Mouse (Mus musculus) right cerebral cortex, postnatal 4 days (tissue): ENCODE measurements around the gene Bod1l.

Experiments
- DNase-seq: peaks from one replicate; pipeline ENCODE4 v3.0.0-alpha.2; 2022

Gene Bod1l

DNA sequence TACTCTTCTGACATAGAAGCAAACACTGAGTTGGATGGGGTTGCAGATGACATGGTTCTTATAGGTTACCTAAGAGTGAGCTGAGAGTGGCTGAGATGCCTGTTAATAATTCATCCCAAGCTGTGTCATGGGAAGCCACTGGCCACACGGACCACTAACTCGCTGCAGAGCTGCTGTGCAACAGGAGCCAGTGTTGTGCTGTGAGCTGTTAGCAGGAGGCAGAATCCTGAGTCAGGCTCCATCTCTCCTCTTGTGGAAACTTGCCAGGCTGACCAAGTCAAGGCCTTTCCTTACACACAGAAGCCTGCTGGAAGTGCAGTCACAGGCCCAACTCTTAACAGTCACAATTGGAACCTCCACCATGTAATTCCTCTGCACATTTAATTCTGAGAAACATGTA is 53.6 kb downstream of the Bod1l start:
- DNase-seq, result no peak

DNA sequence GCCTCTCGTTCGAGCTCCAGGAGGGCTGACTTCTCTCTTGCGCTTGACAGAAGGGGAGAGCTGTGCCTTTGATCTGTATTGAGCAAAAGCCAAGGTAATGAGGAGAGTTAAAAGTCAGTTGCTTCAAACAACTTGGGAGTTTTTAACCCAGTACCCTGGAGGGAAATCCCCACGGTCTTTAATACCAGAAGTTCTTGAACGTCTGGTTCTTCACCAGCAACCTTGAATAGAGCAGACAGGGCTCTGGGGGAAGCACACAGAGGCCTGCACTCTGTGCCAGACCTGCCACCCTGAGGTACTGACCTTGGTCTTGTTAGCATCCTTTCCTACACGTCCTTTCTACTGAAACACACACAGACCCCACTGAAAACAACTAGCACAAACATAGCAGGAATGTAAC is 55.2 kb downstream of the Bod1l start:
- no peak for DNase-seq

DNA sequence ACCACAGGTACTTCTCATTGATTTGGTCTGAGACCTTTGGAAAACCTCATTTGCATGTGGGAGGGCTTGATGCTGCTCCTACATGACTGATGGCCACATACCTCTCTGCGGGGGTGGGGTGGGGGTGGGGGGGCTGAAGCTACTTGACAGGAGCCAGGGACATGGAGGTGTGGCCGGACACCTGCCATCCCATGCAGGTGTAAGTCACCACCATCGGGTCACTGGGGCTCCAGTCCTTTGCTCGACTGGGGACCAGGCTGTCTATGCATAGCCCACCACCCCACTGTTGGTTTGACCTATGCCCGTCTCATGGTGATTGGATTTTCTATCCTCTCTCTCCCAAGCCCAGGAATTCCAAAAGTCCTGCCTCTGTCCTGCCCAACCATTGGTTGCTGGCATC is 62.2 kb downstream of the Bod1l start:
- no peak for DNase-seq

- no peak for DNase-seq
Measured at GRCm38 (mm10) chr5:41780026-41780425, 64.1 kb downstream of the Bod1l start.

DNA sequence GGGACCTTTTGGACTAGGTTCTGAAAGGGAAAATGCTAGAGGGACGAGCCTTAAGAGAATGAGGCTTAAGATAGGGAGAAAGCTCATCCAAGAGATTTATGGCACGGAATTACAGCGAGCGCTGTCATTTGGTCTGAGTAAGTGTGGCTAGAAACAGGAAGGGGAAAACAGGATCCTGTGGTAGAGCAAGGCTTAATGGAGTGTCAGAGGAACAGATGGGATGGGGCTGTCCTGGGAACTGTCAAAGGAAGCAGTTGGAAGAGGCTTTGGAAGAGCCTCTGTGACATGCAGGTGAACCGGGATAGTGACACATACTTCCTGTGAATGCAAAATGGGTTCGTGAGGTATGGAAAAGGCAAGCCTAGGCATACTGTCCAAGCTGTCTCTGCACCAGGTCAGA is 68.4 kb downstream of the Bod1l start:
- DNase-seq, result no peak

GRCm38 (mm10) chr5:41775273-41775672 is 68.8 kb downstream of the Bod1l start:
- no peak for DNase-seq

DNA sequence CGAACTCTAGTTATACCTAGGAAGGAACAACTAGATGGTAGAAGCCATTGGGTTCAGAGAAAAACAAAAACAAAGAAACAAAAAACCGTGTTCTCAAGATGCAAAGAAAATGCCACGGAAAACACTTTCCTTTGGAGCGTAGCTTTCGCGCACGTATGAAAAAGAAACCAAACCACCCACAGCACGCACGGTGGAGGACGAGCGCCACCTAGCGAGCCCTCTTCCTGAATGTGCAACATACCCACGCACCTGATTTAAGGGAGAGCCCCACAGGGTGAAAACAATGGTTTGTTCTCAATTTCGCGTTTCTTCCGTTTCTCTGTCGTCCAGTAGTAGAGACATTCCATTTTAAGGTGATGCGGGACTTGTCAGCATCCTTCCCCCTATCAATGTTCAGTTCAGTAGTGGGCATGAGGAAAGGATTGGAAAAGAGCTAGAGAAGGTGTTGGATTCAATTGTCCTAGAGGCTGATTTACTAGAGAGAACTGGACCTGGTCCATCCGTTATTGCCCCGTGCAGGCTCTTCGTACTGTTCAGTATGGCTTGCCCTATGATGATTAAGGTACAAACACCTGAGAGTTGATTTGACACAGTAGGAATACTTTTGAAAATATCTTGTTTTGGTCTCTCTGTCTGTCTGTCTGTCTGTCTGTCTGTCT is 75.6 kb downstream of the Bod1l start:
- DNase-seq, result peak; percentile 98

- peak; percentile 16 for DNase-seq
Measured at GRCm38 (mm10) chr5:41767296-41768200, 76.6 kb downstream of the Bod1l start.

DNA sequence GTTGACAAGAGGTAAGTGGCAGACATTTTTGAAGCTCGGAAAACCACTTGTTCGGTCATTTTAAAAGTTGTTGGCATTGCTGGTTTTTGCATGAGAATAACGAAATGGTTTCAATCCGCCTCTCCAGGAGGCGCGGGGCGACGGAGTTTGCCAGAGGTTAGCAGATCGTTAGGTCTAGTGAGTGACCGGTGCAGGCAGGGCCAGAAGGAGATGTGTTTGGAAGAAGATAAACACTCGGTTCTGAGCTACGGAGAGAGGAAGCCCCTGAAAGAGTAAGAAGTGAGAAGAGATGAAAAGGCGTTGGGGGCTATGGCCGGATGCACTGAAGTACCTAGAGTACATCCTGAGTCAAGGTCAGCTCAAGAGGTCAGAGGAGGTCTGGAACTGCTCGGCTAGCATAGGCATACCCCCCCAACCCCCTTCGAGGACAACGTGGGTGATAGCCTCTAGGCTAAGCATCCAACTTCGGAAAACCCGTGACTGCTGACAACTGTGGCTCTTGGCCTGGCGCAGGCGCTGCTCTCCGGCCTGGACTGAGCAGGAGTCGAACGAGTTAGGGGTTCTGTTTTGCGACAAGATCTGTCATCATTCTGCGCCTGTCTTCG is 77.6 kb downstream of the Bod1l start:
- no peak for DNase-seq

GRCm38 (mm10) chr5:41765626-41766405 is 78.3 kb downstream of the Bod1l start:
- DNase-seq, result peak; percentile 34

- DNase-seq, result peak; percentile 16
Measured at GRCm38 (mm10) chr5:41763731-41764721, 80.1 kb downstream of the Bod1l start, which contains the start of gene Nkx3-2. Nkx3-2 (minus strand) TSS chr5:41764501.

- DNase-seq, result peak; percentile 16
Measured at GRCm38 (mm10) chr5:41762947-41763730, 81.0 kb downstream of the Bod1l start.

DNA sequence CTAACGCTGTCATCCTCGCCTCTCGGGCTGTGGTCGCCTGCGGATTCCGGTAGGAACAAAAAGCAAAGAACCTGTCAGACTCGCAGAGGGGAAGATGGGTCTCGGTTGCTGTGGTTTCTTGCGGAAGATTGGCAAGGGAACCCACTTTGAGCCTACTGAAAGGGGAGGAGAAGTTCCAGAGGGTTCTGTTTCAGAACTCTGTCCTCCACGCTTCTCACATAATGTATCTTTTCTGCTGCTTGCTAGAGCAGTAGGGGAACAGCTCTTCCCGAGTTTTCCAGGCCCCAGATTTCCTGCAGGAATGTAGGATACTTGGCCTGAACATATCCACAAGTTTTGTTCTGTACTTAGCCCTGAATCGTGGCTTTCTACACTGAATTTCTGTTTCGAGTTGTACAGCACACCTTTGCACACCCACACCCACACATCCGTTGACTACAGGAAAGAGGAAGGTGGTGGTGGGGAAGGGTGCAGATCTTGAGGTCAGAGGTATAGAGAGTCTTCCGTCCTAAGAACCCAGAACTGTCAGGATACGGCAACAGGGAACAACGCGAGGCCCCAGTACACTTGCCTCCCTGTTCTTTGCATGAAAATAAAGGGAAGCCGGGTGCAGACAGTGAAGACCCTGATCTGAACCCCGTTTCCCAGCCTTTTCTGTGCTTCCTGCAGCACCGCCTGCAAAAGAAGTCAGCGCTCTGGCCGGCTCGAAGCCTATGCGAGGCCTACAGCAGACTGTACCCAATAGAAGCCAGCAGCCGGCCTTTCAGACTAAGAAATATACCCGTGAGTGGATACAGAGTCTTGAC is 81.8 kb downstream of the Bod1l start:
- no peak for DNase-seq

GRCm38 (mm10) chr5:41761509-41762140 is 82.5 kb downstream of the Bod1l start:
- DNase-seq, result no peak

DNA sequence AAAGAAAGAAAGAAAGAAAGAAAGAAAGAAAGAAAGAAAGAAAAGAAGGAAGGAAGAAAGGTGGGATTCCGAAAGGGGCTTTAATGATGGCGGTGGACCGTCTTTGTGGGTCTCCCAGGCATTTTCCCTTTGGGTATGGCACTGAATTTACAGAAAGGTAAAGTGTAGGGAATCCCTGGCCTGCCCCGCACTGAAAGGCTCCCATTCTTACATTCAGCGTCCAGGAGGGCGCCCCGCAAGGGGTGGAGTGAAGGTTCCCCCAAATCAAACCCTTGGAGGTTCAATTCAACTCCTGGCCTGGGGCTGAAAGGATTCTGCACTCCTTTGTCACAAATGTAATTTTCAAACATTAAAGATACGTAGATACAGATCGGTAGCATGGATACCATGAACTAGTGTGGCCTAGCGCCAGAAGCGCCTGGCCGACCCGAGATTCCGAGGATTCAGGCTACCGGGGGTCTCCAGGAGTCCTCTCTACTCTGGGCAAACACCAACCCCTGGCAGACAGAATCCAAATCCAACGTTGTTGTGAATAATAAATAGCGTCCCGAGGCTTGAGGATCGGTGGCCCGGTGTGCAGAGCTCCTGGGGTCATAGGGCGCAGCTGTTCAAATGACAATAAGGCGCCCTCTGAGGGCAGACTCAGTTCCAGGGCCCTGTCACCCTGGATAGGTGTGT is 83.1 kb downstream of the Bod1l start:
- no peak for DNase-seq

DNA sequence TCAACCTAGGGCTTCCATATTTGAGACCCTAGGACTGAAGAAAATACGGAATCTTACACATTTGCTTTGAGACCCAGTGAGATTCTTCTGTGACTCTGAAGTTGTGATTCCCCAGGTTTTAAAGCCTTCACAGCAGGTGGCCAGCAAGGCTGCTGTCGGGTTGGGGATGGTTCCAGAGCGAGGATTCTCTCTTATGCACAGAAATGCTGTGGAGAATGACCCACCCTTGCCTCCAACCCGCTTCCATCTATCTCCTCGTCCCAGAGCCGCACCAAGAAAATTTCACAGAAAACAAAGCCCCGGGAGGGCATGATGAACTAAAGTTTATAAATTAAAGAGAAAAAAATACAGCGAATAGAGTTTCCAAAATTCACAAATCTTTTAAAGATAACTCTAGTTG is 84.0 kb downstream of the Bod1l start:
- no peak for DNase-seq

GRCm38 (mm10) chr5:41758671-41759639 is 85.2 kb downstream of the Bod1l start:
- no peak for DNase-seq

- no peak for DNase-seq
Measured at GRCm38 (mm10) chr5:41757338-41757737, 86.8 kb downstream of the Bod1l start.
